Mouse (Mus musculus): ENCODE data around the gene Sh3pxd2b.

Gene Sh3pxd2b

GRCm38 (mm10) chr11:32336435-32336907 lies 11.1 kb upstream of the Sh3pxd2b start:
- in situ Hi-C loops (cut with MboI; ENCODE audit: low pct_unique_long_range_greater_than_20kb in 1 of 2, low sequenced_read_pairs in 2 of 2, unreplicated experiment in 1 of 2), result no loop called here

GRCm38 (mm10) chr11:32339131-32339531 lies 8.5 kb upstream of the Sh3pxd2b start:
- in situ Hi-C loops (cut with MboI; ENCODE audit: low pct_unique_long_range_greater_than_20kb in 1 of 2, low sequenced_read_pairs in 2 of 2, unreplicated experiment in 1 of 2), result no loop called here

DNA sequence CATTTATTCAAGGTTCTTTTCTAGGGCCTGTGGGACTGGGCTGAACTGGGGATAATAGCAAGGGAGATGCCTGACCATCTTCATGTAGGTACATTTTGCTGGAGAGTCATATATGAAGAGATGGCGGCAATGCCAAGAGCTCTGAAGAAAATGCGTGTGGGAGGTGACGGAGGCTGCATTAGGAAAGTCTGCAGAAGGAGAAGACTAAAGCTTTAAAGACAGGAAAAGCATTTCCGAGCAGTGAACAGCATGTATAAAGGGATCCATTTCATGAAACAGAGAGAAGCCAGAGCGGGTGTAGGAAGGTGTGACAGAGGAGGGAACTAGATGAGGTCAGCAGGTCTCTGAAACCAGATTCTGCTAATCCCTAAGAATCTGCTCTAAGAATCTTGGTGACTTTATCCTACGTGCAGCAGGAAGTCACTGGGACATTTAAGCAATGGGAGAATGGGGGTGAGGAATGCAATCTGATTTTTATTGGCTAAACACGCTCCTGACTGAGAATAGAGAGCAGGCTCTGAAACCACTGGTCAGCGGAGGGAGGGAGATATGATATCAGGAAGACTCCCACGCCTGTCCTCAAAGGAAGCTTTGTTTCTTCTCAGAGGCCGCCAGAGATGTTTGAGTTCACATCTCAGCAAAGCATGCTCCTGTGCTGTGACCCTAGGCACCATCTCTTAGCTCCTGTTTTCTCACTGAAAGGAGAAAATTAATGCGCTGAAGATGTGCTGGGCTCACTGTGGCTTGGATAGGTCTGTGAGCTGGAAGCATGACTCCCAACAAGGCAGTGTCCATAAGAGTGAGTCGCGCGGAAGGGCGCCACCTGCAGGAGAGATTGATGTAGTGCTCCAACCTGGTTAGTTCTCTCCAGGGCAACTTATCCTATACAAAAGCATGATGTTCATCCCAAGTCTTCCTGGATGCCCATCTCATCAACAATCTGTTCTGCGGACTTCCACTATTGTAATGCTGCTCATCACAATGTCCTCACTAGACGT lies 6.8 kb upstream of the Sh3pxd2b start:
- in situ Hi-C loops (cut with MboI; ENCODE audit: low pct_unique_long_range_greater_than_20kb in 1 of 2, low sequenced_read_pairs in 2 of 2, unreplicated experiment in 1 of 2), result no loop called here

DNA sequence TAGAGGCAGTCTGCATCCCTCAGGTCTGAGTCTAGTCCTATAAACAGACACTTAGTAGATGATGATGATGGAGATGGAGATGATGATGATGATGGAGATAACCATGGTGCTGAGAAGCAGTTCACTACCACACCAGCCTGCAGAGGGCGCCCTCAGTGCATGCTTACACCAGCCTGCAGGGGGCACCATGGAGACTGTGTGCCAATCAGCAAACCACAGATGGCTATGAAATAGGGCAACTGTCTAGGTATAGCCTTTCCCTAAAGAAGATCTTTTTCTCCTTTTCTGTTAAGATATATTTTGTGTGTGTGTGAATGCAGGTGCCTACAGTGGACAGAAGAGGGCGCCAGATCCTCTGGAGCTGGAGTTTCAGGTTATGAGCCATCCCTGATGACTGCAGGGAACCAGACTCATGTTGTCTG lies 4.8 kb upstream of the Sh3pxd2b start:
- in situ Hi-C loops (cut with MboI; ENCODE audit: low pct_unique_long_range_greater_than_20kb in 1 of 2, low sequenced_read_pairs in 2 of 2, unreplicated experiment in 1 of 2), result no loop called here

DNA sequence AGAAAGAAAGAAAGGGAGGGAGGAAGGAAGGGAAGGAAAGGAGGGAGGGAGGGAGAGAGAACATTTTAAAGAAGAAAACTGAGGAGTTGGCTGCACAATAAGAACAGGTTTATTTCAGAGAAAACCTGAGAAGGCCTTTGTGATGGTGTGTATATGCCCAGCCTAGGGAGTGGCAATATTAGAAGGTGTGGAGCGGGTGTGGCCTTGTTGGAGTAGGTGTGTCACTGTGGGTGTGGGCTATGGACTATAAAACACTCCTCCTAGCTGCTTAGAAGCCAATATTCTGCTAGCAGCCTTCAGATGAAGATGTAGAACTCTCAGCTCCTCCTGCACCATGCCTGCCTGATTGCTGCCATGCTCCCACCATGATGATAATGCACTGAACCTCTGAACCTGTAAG lies 4.3 kb upstream of the Sh3pxd2b start:
- in situ Hi-C loops (cut with MboI; ENCODE audit: low pct_unique_long_range_greater_than_20kb in 1 of 2, low sequenced_read_pairs in 2 of 2, unreplicated experiment in 1 of 2), result no loop called here

DNA sequence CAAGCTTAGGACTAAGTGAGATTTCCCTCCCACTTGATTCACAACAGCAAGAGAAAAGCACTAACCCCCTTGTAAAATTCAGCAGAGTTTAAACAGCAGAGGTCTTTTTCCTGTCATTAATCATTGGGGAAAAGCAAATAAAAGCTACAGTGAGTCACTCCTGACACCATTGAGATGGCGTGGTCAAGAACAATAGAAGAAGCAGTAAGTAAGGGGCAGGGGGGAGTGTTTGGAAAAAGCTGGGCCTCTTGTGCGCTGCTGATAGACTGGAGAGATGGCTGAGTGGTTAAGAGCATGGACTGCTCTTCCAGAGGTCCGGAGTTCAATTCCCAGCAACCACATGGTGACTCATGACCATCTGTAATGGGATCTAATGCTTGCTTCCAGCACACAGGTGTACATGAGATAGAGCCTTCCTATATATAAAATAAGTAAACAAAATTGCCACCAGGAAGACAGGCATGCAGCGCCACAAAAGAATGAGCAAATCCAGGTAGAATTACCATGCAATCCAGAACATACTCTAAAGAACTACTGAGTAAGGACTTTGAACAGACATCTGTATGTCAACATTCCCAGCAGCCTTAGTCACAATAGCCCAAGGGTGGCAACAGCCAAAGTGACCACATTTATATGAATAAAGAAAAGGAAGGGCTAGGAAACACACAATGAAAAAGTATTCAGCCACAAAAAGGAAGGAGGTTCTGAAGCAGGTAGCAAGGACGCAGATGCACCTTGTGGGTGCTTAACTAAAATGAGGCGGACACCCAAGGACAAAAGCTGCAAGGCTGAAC lies 1.9 kb upstream of the Sh3pxd2b start:
- in situ Hi-C loops (cut with MboI; ENCODE audit: low pct_unique_long_range_greater_than_20kb in 1 of 2, low sequenced_read_pairs in 2 of 2, unreplicated experiment in 1 of 2), result no loop called here

DNA sequence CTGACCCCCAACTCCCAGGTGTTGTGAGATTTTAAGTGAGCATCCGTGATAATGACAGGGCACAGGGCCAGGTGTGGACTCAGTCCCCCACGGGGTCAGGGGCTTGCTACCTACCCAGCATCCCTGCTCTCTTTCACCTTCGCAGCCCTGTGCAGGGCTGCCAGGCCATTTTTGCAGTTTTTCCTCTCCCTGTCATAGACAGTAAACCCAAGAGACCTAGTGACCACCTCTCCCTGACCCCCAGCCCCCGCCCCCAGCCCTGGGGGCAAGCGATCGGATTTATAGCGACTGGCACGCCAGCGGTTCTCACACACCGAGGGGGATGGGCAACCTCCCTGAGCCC lies 385 bp upstream of the Sh3pxd2b start:
- in situ Hi-C loops (cut with MboI; ENCODE audit: low pct_unique_long_range_greater_than_20kb in 1 of 2, low sequenced_read_pairs in 2 of 2, unreplicated experiment in 1 of 2), result no loop called here

GRCm38 (mm10) chr11:32348433-32349283 lies 1.0 kb downstream of the Sh3pxd2b start:
- in situ Hi-C loops (cut with MboI; ENCODE audit: low pct_unique_long_range_greater_than_20kb in 1 of 2, low sequenced_read_pairs in 2 of 2, unreplicated experiment in 1 of 2), result no loop called here

DNA sequence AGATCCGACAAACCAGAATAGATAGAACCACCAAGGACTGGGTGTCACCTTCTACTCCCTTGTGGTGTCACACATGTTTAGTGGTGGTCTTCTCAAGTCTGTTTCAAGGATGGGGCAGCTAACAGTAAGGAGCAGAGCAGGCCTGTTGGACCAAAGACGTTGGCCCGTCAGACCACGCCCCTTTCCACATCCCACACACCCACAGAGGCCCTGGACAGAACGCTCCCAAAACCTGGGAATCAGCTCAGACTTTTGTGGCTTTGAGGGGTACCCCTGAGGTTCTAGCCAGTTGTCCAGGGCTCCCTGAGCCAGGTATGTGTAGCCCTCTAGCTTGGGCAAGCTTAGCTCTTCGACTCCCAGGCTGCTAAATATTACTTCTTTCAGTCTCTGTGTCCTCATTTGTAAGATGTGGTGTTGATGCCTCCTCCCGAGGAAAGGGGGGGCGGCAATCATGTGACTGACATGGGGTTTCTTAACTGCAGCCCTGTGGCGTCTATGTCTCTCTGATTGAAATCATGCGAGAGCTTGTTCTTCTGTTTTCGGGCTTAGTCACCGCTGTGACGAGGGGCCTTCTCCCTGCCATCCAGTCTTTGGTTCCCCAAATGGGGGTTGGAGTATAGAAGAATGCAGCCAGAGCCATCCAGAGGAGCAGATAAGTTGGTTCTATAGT lies 1.8 kb downstream of the Sh3pxd2b start:
- in situ Hi-C loops (cut with MboI; ENCODE audit: low pct_unique_long_range_greater_than_20kb in 1 of 2, low sequenced_read_pairs in 2 of 2, unreplicated experiment in 1 of 2), result no loop called here

GRCm38 (mm10) chr11:32352946-32353345 lies 5.3 kb downstream of the Sh3pxd2b start:
- in situ Hi-C loops (cut with MboI; ENCODE audit: low pct_unique_long_range_greater_than_20kb in 1 of 2, low sequenced_read_pairs in 2 of 2, unreplicated experiment in 1 of 2), result no loop called here

DNA sequence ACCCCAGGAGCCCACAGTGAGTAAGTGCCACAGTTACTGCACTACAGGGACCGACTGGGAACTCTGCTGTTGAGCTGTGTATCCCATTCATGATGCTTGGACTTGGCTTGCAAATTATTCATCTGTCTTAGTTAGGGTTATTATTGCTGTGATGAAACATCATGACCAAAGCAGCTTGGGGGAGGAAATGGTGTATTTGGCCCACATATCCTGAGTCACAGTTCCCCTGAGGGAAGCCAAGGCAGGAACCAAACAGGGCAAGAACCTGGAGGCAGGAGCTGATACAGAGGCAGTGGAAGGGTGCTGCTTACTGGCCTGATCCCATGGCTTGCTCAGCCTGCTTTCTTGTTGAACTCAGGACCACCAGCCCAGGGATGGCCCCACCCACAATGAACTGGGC lies 7.8 kb downstream of the Sh3pxd2b start:
- in situ Hi-C loops (cut with MboI; ENCODE audit: low pct_unique_long_range_greater_than_20kb in 1 of 2, low sequenced_read_pairs in 2 of 2, unreplicated experiment in 1 of 2), result no loop called here

DNA sequence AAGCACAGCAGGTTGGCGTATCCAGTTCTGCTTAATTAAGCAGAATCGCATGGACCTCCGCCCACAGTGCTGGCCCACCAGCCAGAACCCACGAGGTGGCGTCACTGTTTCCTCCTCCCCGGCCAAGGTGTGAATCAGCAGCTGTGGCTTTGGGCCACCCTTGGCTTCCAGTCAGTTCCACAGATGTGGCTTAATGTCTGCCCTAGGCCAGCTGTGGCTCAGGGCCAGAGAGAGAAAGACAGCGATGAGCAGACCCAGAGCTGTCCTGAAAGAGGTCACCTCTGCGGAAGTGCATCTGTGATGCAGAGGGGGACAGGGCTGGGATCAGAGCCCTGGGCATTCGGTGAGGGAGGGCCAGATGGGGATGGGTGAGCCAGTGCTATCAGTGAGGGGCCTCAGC lies 10.1 kb downstream of the Sh3pxd2b start:
- in situ Hi-C loops (cut with MboI; ENCODE audit: low pct_unique_long_range_greater_than_20kb in 1 of 2, low sequenced_read_pairs in 2 of 2, unreplicated experiment in 1 of 2), result no loop called here

DNA sequence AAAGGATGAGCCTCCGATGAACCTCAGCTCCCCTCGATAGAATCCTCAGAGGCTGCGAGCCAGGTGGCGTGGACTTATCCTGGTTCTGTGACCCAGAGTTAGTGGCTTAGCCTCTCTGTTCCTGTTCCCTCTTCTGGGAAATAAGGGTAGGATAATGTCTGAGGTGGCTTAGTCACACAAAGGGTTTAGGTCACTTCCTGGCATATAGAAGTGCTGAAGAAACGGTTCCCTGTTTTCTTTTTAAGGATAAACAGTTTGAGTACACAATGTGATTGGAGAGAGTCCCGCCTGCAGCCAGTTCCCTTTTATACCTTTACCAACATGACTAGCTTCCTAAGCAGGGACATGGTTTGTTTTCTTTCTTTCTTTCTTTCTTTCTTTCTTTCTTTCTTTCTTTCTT lies 10.8 kb downstream of the Sh3pxd2b start:
- in situ Hi-C loops (cut with MboI; ENCODE audit: low pct_unique_long_range_greater_than_20kb in 1 of 2, low sequenced_read_pairs in 2 of 2, unreplicated experiment in 1 of 2), result no loop called here

DNA sequence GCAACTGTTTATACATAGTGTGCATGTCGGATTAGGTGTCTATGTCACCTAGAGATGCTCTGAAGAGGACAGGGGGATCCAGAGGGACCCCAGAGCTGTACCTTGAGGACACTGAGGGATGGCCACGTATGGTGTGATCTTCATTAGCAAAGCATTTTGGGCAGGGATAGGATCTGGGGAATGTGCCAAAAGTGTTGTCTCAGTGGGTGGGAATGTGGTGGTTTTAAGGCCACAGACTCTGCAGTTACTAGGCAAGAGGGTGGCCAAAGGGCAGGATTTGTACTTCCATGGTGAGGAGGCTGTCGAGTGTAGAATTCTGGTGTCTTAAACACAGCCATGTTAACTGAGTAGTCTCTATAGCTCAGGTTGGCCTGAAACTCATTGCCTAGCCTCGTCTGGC lies 11.9 kb downstream of the Sh3pxd2b start:
- in situ Hi-C loops (cut with MboI; ENCODE audit: low pct_unique_long_range_greater_than_20kb in 1 of 2, low sequenced_read_pairs in 2 of 2, unreplicated experiment in 1 of 2), result no loop called here

GRCm38 (mm10) chr11:32361774-32362173 lies 14.2 kb downstream of the Sh3pxd2b start:
- in situ Hi-C loops (cut with MboI; ENCODE audit: low pct_unique_long_range_greater_than_20kb in 1 of 2, low sequenced_read_pairs in 2 of 2, unreplicated experiment in 1 of 2), result no loop called here

- in situ Hi-C loops (cut with MboI; ENCODE audit: low pct_unique_long_range_greater_than_20kb in 1 of 2, low sequenced_read_pairs in 2 of 2, unreplicated experiment in 1 of 2), result no loop called here
Measured at GRCm38 (mm10) chr11:32363188-32363587, 15.6 kb downstream of the Sh3pxd2b start.

GRCm38 (mm10) chr11:32363610-32364220 lies 16.1 kb downstream of the Sh3pxd2b start:
- in situ Hi-C loops (cut with MboI; ENCODE audit: low pct_unique_long_range_greater_than_20kb in 1 of 2, low sequenced_read_pairs in 2 of 2, unreplicated experiment in 1 of 2), result no loop called here

DNA sequence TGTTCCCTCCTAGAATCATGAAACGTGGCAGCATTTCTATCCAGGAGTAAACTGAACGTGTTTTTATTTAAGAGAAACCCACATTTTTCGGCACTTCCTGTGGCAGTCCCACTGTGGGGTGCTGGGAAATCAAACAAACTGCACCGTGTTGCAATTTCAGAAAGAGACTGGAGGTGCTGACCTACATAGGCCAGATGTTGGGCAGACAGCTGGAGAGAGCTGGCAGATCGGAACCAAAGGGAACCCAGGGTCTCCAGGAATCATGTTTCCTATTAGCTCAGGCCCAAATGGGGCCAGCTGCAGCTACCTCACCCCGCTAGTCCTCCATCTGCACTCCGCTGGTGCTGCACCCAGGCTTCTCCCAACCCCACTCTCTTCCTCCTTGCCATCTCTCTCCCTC lies 16.8 kb downstream of the Sh3pxd2b start:
- in situ Hi-C loops (cut with MboI; ENCODE audit: low pct_unique_long_range_greater_than_20kb in 1 of 2, low sequenced_read_pairs in 2 of 2, unreplicated experiment in 1 of 2), result no loop called here
